Mouse (Mus musculus) left cerebral cortex, postnatal 36 days (tissue): Measurements from ENCODE around the gene Stk24. TPM values are rescaled to one million over a fixed set of nuclear protein-coding genes. Genes with fewer than 3 reads are reported as not detected.

Experiments
- DNase-seq, 2 experiments: peaks; one replicate each; pipeline ENCODE4 v3.0.0; 2021 to 2022; ENCODE audit warnings: low spot score in 2 of 2, mixed read lengths in 1 of 2
- intact Hi-C: fragments of 180-260 bp; cut with DNase I; formaldehyde crosslinking; loops from one replicate; pipeline ENCODE4 v1.15.1; 2025
- total RNA-seq, 2 experiments: library from RNA; stranded (reverse); gene quantifications; 2 replicates each; pipeline ENCODE4 v1.2.3; 2021

Stk24 gene
- total RNA-seq, 2 experiments from 2014 or later: 59.9 to 60.6 TPM

GRCm38 (mm10) chr14:121246048-121246731, 133.6 kb downstream of the Stk24 start:
- no peak for DNase-seq
- intact Hi-C loops: no loop called here

GRCm38 (mm10) chr14:121244104-121244503, 135.7 kb downstream of the Stk24 start:
- DNase-seq: no peak
- intact Hi-C loops: no loop called here

- DNase-seq: no peak
- intact Hi-C loops: no loop called here
Measured at GRCm38 (mm10) chr14:121239386-121239785, 140.4 kb downstream of the Stk24 start.

- intact Hi-C loops: no loop called here
- no peak for DNase-seq
Measured at GRCm38 (mm10) chr14:121238727-121239126, 141.1 kb downstream of the Stk24 start.

- no peak for DNase-seq
- intact Hi-C loops: no loop called here
Measured at GRCm38 (mm10) chr14:121236736-121237135, 143.1 kb downstream of the Stk24 start.

Other genes with a start within 250 kb of the Stk24 start
- not detected for gene Slc15a1, start 125.2 kb upstream of the Stk24 start, total RNA-seq